Mouse (Mus musculus) kidney, postnatal 0 days (tissue): ENCODE results near the gene Cep44. TPM values are rescaled to one million over a fixed set of nuclear protein-coding genes. Genes with fewer than 3 reads are reported as not detected.
A peak's percentile ranks its signal among the peaks of the same experiment; 100 is the strongest.

Source experiments
- ATAC-seq: fragments of 200-750 bp; cut with Nextera tagmentation; replicated peaks from 2 replicates; pipeline ENCODE4 v1.8.0; 2017; ENCODE audit warnings: low read depth, moderate number of reproducible peaks, moderate TSS enrichment, moderate library complexity; ENCODE audit not compliant: low FRiP score
- DNase-seq: peaks from one replicate; pipeline ENCODE4 v3.0.0-alpha.2; 2016; ENCODE audit warnings: low spot score
- H3K27ac ChIP-seq: fragments of 300-500 bp; sonication (generic); 2 replicates; pipeline ENCODE4 v1.5.1; 2014; ENCODE audit warnings: mild to moderate bottlenecking
- H3K27me3 ChIP-seq: fragments of 300-500 bp; sonication (generic); 2 replicates; pipeline ENCODE4 v1.6.1; 2014; ENCODE audit warnings: low read length, mixed read lengths; ENCODE audit not compliant: insufficient read depth
- H3K36me3 ChIP-seq: fragments of 300-500 bp; sonication (generic); 2 replicates; pipeline ENCODE4 v1.6.1; 2014; ENCODE audit warnings: low read length, mixed read lengths; ENCODE audit not compliant: insufficient read depth
- H3K4me1 ChIP-seq: fragments of 300-500 bp; sonication (generic); replicated peaks from 2 replicates; pipeline ENCODE4 v1.6.1; 2014; ENCODE audit warnings: antibody characterized with exemption, low read length, mixed read lengths; ENCODE audit not compliant: insufficient read depth
- H3K4me2 ChIP-seq: fragments of 300-500 bp; sonication (generic); 2 replicates; pipeline ENCODE4 v1.6.1; 2014; ENCODE audit warnings: mild to moderate bottlenecking, low read length, moderate library complexity, mixed read lengths
- H3K4me3 ChIP-seq: fragments of 300-500 bp; sonication (generic); replicated peaks from 2 replicates; pipeline ENCODE4 v1.5.1; 2014; ENCODE audit warnings: low read depth, low read length
- H3K9ac ChIP-seq: fragments of 300-500 bp; sonication (generic); 2 replicates; pipeline ENCODE4 v1.6.1; 2014; ENCODE audit warnings: low read depth, low read length
- H3K9me3 ChIP-seq: fragments of 300-500 bp; sonication (generic); replicated peaks from 2 replicates; pipeline ENCODE4 v1.6.1; 2016; ENCODE audit warnings: low read length, inconsistent platforms, mixed read lengths
- CTCF ChIP-seq: IDR thresholded peaks from 2 replicates; pipeline ENCODE4 v1.5.1; 2016; ENCODE audit warnings: antibody characterized with exemption, low read depth, mild to moderate bottlenecking, moderate library complexity
- WGBS: fragments of 180-500 bp; shearing (Covaris S2); extraction: QIAGEN DNeasy Blood & Tissue Kit; methylation state at CpG from one replicate; pipeline ENCODE4 v1.1.7; 2014; 5-methylcytosine and 5-hydroxymethylcytosine counted together
- polyA plus RNA-seq: library from polyadenylated mRNA; unstranded; fragments of >200 nt; fragmentation: Nextera tagmentation; extraction: Ambion mirVana; gene quantifications from 2 replicates; pipeline ENCODE4 v1.2.1, GENCODE M21; 2015

The Cep44 gene
- polyA plus RNA-seq, 1 experiment from 2014 or later: 32.3 TPM

GRCm38 (mm10) chr8:56540706-56541105 is 10.1 kb downstream of the Cep44 start:
- TF ChIP-seq CTCF: no peak
- H3K36me3 ChIP-seq: peaks cover 29% of the 10 kb centered on the region; the same call in 1 of the 2 replicates
- WGBS: 83% methylated on average over 7 of the region's 7 CpGs
- no peaks in the 10 kb centered on the region for H3K4me1 ChIP-seq
- no peak overlapping the region for H3K4me3 ChIP-seq
- no peak for DNase-seq
- H3K27ac ChIP-seq: no peak overlapping the region
- H3K9ac ChIP-seq: no peak overlapping the region
- no peaks in the 10 kb centered on the region for H3K27me3 ChIP-seq
- no peak for ATAC-seq
- no peak overlapping the region for H3K4me2 ChIP-seq
- no peaks in the 10 kb centered on the region for H3K9me3 ChIP-seq

GRCm38 (mm10) chr8:56530359-56530758 is 20.5 kb downstream of the Cep44 start:
- ATAC-seq (no peak), DNase-seq (peak; percentile 69)
- TF ChIP-seq CTCF: peak; percentile 88
- Histone ChIP-seq H3K4me1 (no peaks in the 10 kb centered on the region), H3K9me3 (no peaks in the 10 kb centered on the region), H3K9ac (no peak overlapping the region), H3K27me3 (no peaks in the 10 kb centered on the region), H3K4me2 (no peak overlapping the region), H3K27ac (no peak overlapping the region), H3K36me3 (peaks cover 7% of the 10 kb centered on the region; the same call in 1 of the 2 replicates), H3K4me3 (no peak overlapping the region)
- 4% methylated on average over 3 of the region's 3 CpGs for WGBS

GRCm38 (mm10) chr8:56528869-56529268 is 22.0 kb downstream of the Cep44 start:
- Histone ChIP-seq H3K27ac (no peak overlapping the region), H3K9me3 (no peaks in the 10 kb centered on the region), H3K4me3 (no peak overlapping the region), H3K4me2 (no peak overlapping the region), H3K9ac (no peak overlapping the region), H3K36me3 (peaks cover 7% of the 10 kb centered on the region; the same call in 1 of the 2 replicates), H3K4me1 (no peaks in the 10 kb centered on the region), H3K27me3 (no peaks in the 10 kb centered on the region)
- TF ChIP-seq CTCF: no peak
- no peak for ATAC-seq
- no peak for DNase-seq
- 82% methylated on average over 6 of the region's 6 CpGs for whole genome bisulfite sequencing

- H3K4me1 ChIP-seq: no peaks in the 10 kb centered on the region
- 84% methylated on average over 4 of the region's 4 CpGs for WGBS
- ATAC-seq (no peak; the same call in 1 of the 2 replicates), DNase-seq (no peak)
- H3K4me2 ChIP-seq: no peak overlapping the region
- TF ChIP-seq CTCF: peak; percentile 39
- H3K27ac ChIP-seq: no peak overlapping the region
- no peak overlapping the region for H3K9ac ChIP-seq
- H3K36me3 ChIP-seq: no peaks in the 10 kb centered on the region
- no peaks in the 10 kb centered on the region for H3K9me3 ChIP-seq
- no peaks in the 10 kb centered on the region for H3K27me3 ChIP-seq
- no peak overlapping the region for H3K4me3 ChIP-seq
Measured at GRCm38 (mm10) chr8:56521051-56521450, 29.8 kb downstream of the Cep44 start.

- H3K36me3 ChIP-seq: no peaks in the 10 kb centered on the region
Measured at GRCm38 (mm10) chr8:56520249-56520648, 30.6 kb downstream of the Cep44 start.

GRCm38 (mm10) chr8:56518848-56519247 is 32.0 kb downstream of the Cep44 start:
- Histone ChIP-seq H3K9ac (no peak overlapping the region), H3K9me3 (no peaks in the 10 kb centered on the region), H3K4me2 (no peak overlapping the region), H3K27me3 (no peaks in the 10 kb centered on the region), H3K4me1 (no peaks in the 10 kb centered on the region), H3K36me3 (no peaks in the 10 kb centered on the region), H3K4me3 (no peak overlapping the region), H3K27ac (no peak overlapping the region)
- WGBS: 43% methylated on average over 6 of the region's 6 CpGs
- no peak for TF ChIP-seq CTCF
- ATAC-seq (no peak), DNase-seq (peak; percentile 42)

More at GRCm38 (mm10) chr8:56520249-56520648, 30.6 kb downstream of the Cep44 start:
- Histone ChIP-seq H3K27ac (no peak overlapping the region), H3K4me3 (no peak overlapping the region), H3K4me1 (no peaks in the 10 kb centered on the region), H3K9ac (no peak overlapping the region), H3K4me2 (no peak overlapping the region), H3K9me3 (no peaks in the 10 kb centered on the region), H3K27me3 (no peaks in the 10 kb centered on the region)
- DNase-seq (no peak), ATAC-seq (no peak; the same call in 1 of the 2 replicates)
- TF ChIP-seq CTCF: no peak
- 88% methylated on average over 2 of the region's 2 CpGs for WGBS

- H3K4me3 ChIP-seq: no peak overlapping the region
- no peaks in the 10 kb centered on the region for H3K9me3 ChIP-seq
- no peak for TF ChIP-seq CTCF
- H3K9ac ChIP-seq: no peak overlapping the region
- H3K4me2 ChIP-seq: no peak overlapping the region
- WGBS: 67% methylated on average over 4 of the region's 4 CpGs
- ATAC-seq (no peak), DNase-seq (no peak)
- no peaks in the 10 kb centered on the region for H3K36me3 ChIP-seq
- no peaks in the 10 kb centered on the region for H3K27me3 ChIP-seq
- H3K4me1 ChIP-seq: no peaks in the 10 kb centered on the region
- H3K27ac ChIP-seq: no peak overlapping the region
Measured at GRCm38 (mm10) chr8:56508952-56509479, 41.8 kb downstream of the Cep44 start.
